Mouse (Mus musculus): ENCODE measurements at regions not wholly inside any gene's neighbourhood (a gene's known extent, or its start where the extent isn't known, plus 50 kb on each side); places are given as distances from the start of the nearest gene placed in this dataset.

DNA sequence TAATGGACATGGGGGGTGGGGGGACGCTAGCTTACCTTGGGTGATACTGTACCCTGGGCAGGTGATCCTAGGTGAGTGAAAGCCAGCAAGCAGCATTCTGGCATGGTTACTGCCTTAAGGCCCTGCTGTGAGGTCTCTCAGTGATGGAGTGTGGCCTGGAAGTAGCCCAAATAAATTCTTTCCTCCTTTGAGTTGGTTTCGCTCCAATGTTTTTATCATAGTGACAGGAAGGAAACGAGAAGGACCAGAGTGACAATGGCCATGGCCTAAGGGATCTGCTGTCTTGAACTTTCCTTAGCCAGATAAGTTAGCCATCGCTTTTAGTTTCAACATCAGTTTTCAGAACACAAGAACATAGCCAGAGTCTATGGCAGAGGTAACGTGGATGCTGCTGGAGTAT is 282.7 kb downstream of the Cxcl12 start:
- in situ Hi-C loops (cut with MboI; ENCODE audit: low pct_unique_long_range_greater_than_20kb in 1 of 2, low sequenced_read_pairs in 2 of 2, unreplicated experiment in 1 of 2) = no loop called here

DNA sequence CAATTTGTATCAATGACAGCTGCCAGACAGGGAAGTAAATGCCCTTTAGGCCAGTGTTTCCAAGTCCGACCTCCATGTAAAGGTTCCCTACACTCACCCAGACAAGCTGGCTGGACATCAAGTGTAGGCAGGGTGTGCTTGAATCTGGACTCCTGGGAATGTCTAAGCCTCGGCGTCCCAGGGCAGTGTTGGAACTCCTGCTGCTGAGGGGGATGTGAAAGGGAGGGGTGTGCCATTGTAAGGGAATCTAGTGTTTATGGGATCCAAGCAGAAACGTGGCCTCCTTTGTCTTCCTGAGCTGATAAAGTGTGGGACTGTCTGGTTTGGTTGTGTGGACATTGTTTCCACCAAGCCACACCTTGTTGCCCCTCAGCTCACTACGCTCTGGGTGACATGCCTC is 291.9 kb downstream of the Cxcl12 start:
- in situ Hi-C loops (cut with MboI; ENCODE audit: low pct_unique_long_range_greater_than_20kb in 1 of 2, low sequenced_read_pairs in 2 of 2, unreplicated experiment in 1 of 2) = no loop called here

DNA sequence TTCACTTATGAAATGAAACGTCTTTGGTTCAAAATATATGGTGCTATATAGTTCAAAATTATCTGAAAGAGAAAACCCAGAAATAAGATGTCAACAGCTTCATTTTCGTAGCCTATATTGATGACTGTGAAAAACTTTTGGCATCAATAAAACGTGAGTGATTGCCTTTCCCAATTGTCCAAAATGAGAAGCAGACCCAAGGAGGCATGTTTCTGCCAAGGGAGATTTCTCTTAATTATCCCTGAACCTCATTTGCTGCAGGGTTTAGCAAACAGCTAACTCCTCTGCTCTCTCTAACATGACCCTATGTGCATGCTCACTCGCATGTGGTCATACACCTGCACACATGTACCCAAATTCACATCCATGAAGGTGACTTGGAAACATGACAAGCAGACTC is 296.8 kb downstream of the Cxcl12 start:
- in situ Hi-C loops (cut with MboI; ENCODE audit: low pct_unique_long_range_greater_than_20kb in 1 of 2, low sequenced_read_pairs in 2 of 2, unreplicated experiment in 1 of 2) = no loop called here

DNA sequence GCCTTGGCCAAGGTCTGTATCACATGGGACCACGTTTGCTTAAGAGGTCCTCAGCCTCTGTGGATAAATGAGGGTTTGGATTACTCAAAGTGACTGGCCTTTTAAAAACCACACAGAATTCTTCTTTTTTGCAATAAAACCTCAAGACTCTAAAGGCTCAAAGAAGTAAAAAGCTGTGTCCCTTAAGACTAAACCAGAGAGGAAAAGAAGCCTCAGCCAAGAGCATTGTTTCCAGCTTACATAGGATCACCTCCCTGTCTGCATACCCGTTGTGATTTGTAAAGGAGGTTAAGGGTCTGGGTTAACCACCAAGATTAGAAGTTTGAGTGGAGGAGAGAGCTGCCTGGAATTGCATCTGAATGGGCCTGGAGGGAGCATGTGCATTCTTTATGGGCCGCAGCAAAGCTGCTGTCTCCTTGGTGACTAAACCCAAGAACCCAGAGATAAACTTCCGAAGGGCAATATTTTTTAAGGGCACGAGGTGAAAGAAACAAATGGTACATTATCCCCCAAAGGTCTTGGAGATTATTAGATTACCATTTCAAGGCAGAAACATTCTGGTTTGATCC is 297.4 kb downstream of the Cxcl12 start:
- in situ Hi-C loops (cut with MboI; ENCODE audit: low pct_unique_long_range_greater_than_20kb in 1 of 2, low sequenced_read_pairs in 2 of 2, unreplicated experiment in 1 of 2) = no loop called here

DNA sequence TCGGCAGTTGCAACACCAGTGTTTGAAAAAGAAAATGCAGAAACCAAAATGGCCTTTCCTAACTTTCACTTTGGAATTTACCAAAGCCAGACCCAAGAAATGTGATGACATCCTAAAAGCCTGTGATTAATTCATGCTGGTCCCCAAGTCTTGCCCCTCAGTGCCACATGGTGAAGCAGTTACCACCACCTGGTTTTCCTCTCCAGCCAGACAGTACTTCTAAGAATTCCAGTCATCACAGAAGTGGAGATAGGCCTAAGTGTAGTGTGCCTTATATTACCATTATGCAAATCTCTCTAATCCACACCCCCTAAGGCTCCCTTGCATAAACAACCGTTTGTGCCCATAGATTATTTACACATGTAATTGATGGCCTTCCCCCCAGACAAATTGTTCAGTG is 311.0 kb downstream of the Cxcl12 start:
- in situ Hi-C loops (cut with MboI; ENCODE audit: low pct_unique_long_range_greater_than_20kb in 1 of 2, low sequenced_read_pairs in 2 of 2, unreplicated experiment in 1 of 2) = no loop called here

DNA sequence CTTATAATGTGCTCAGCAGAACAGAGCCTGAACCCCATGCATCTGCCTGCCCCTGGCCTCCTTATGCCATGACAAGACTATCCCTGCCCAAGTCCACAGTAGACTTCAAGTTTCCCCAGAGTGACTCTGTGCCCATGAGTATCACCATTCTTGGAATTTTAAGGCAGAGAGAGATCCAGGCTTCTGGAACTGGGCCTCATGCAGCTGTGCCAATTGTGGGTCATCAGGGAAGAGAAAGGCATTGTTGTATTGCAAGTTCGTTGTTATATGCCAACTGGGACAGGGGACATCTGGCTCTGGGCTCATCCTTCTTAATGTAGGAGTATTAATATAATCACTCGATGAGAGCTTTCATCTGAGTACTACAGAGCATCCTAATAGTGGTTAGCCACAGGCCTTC is 312.1 kb downstream of the Cxcl12 start:
- in situ Hi-C loops (cut with MboI; ENCODE audit: low pct_unique_long_range_greater_than_20kb in 1 of 2, low sequenced_read_pairs in 2 of 2, unreplicated experiment in 1 of 2) = no loop called here

DNA sequence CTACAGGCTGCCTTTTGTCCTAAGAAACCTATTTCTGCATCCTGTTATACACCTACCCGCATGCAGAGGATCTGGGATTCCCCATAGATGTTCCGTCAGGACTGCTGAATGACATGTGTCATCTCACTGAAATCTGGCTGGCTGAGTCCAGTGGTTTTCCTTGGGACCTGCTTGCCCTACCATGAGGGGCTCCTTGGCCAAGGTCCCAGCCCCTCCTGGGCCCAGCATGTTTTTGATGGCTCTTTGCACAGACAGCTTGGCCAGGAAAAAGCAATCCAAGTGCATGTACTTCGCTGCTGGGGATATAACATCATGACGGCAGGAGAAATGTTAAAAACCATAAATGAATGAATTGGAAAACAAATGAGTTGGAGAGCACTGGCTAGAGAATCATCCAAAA is 320.8 kb downstream of the Cxcl12 start:
- in situ Hi-C loops (cut with MboI; ENCODE audit: low pct_unique_long_range_greater_than_20kb in 1 of 2, low sequenced_read_pairs in 2 of 2, unreplicated experiment in 1 of 2) = no loop called here

DNA sequence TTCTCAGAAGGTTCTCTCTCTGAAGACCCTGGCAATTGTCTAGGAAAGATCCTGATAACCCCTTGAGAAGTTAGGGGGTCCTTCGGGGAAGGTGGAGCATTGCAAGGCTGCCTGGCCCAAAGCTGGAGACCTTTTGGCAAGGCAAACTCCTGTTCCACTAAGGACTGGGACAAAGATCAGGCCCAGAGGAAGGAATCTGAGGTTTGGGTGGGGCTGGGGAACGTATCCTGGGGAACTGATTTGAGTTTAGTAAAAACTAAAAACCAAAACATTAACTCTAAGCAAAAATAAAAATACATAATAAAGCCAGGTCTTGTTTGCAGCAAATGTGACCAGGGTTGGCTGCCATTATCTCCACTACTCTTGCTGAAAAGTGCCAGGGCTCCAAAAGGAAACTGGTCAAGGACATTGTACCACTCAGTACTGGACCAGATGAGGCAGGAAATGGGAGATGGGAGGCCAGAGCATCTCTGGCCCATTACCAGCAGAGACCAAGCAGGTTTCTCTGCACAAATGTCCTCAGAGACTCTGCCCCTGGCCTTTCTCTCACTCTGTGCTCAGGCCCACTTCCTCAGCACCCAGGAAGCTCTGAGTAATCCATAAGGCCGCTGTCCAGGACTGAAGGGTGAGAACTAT is 321.5 kb downstream of the Cxcl12 start:
- in situ Hi-C loops (cut with MboI; ENCODE audit: low pct_unique_long_range_greater_than_20kb in 1 of 2, low sequenced_read_pairs in 2 of 2, unreplicated experiment in 1 of 2) = no loop called here

DNA sequence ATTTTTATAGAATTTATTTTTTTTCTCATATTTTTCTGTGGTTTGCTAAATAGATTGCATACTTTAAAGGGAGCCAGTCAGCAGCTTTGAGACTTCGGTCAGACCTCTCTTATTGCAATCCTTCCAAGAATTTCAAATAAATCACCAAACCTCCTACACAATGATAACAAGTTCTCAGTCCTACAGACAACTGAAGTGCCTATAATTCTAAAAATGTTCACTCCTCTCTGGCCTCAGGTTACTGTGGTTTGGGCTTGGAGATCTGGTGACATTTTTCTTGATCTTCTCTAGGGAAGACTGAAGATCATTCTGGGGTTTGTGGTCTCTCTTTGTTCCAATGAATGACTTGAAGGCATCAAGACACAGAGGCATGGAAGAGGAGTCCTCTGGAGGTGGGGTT is 326.6 kb downstream of the Cxcl12 start:
- in situ Hi-C loops (cut with MboI; ENCODE audit: low pct_unique_long_range_greater_than_20kb in 1 of 2, low sequenced_read_pairs in 2 of 2, unreplicated experiment in 1 of 2) = no loop called here

DNA sequence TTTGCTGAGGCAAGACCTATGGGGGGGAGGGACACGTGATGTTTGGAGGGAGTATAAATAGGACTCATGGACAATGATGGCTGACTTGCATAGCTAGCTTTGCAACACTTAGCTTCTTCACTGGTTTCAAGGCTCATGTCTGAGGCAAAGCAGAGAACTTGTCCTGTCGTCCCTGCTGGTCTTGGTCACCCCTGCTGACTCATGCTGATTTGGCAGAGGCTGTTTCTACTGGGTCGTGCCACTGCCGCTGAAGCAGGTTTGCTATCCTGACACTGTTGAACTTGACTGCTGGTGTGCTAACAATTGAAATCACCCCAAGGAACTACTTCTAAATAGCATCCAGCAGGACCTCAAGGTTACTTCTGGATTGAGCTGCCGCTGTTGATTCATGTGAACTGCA is 329.0 kb downstream of the Cxcl12 start:
- in situ Hi-C loops (cut with MboI; ENCODE audit: low pct_unique_long_range_greater_than_20kb in 1 of 2, low sequenced_read_pairs in 2 of 2, unreplicated experiment in 1 of 2) = no loop called here

DNA sequence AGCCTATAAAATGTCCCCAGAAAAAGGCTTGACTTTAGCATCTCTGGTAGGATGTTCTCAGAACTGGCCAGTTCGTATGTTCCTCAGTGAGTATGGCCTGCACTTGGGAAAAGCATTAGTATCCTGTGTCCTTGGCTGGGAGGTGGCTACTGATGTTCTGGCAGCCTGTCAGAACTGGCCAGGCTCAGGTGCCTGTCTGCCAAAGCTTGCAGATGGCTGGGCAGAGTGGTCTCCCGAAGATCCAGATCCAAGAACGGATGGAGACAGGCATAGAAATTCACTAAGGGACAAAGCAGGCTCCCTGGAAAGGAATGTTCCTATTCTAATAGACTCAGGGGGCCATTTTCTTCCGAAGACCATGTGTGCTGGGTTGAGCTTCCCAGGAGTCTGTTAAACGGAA is 329.6 kb downstream of the Cxcl12 start:
- in situ Hi-C loops (cut with MboI; ENCODE audit: low pct_unique_long_range_greater_than_20kb in 1 of 2, low sequenced_read_pairs in 2 of 2, unreplicated experiment in 1 of 2) = no loop called here

DNA sequence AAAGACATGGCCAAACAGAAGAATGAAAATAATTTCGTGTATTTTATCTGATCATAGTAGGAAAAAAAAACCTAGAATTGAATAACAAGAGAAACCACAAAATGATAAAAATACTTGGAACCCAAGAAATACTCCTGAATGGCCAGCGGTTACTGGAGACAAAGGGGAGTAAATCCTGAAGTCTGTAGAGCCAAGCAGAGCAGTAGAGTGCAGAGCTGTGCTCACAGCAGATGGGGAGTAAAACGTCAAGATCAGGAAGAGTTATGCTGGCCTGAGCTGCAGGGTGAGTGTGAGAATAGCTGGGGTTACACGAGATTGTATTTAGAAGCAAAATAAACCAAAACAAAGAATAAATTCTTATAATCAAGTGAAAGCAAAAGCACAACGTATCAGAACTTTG is 334.0 kb downstream of the Cxcl12 start:
- in situ Hi-C loops (cut with MboI; ENCODE audit: low pct_unique_long_range_greater_than_20kb in 1 of 2, low sequenced_read_pairs in 2 of 2, unreplicated experiment in 1 of 2) = no loop called here

DNA sequence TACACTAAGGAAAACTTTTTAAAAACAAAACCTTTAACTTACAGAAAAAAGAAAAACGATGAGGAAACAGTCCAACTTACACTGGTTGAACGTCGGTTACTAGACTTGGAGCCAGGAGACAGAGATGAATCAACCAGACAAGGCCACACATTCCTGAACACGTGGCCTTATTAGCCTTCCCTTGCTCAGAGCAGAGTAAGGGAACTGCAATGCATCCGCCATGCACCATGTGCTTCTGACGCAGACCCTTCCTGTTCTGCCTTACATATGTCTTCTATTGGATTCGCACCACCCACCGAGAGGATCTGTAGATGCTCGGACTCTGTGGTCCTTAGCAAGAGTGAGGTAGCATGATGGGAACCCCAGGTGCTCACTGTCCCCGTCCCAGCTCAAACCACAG is 336.2 kb upstream of the Zfp637 start:
- in situ Hi-C loops (cut with MboI; ENCODE audit: low pct_unique_long_range_greater_than_20kb in 1 of 2, low sequenced_read_pairs in 2 of 2, unreplicated experiment in 1 of 2) = no loop called here

DNA sequence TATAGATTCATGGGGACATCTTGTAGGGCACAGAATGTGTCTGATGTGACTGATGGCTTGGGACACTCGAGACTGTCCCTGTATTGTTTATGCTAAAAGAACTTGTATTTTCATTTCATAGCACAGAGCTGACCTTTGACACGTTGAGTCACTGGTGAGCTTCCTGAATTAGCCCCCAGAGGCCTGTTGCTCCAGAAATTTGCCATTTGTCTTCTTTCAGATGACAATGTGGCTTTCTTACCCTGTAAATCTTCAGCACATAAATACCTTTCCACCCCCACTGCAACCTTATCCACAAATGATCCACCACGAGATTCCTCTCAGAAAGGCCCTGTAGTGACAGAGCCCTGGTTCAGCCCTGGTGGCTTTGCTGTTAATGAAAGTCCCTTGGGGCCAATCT is 335.5 kb upstream of the Zfp637 start:
- in situ Hi-C loops (cut with MboI; ENCODE audit: low pct_unique_long_range_greater_than_20kb in 1 of 2, low sequenced_read_pairs in 2 of 2, unreplicated experiment in 1 of 2) = no loop called here

DNA sequence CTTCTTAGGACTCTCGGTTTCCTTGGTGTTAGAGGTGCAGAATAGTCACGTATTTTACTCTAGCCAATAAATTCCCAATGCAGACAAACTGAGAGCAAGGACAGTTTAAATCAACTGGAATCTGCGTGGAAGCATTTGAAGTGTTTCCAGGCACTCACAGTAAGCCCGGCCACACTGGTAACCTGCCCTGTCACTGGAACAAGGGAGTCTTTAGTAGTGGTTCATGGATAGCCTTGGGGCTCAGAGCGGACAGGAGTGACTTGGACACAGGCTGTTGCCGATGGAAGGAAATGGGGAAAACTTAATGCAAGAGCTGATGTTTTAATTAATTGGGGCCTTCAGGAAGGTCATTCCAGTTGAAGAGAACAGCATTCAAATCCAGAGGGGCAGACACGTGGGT is 334.4 kb upstream of the Zfp637 start:
- in situ Hi-C loops (cut with MboI; ENCODE audit: low pct_unique_long_range_greater_than_20kb in 1 of 2, low sequenced_read_pairs in 2 of 2, unreplicated experiment in 1 of 2) = no loop called here

DNA sequence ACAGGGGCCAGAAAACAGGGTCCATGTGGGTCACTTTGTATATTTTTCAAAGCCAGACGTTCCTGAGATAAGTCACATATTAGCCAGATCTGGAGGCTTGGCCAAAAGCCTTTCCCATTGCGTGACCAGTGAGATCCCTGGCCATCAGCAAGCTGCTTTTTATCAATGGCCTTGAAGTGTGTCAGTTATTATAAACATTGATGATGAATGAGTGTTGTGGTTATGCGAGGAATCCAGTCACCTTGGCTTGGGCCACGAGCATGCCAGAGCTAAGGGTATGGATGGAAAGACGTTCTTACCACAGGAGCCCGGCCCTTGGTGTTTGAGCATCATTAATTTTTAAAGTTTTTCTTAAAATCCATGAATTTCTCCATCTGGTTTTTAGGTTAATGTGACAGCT is 332.1 kb upstream of the Zfp637 start:
- in situ Hi-C loops (cut with MboI; ENCODE audit: low pct_unique_long_range_greater_than_20kb in 1 of 2, low sequenced_read_pairs in 2 of 2, unreplicated experiment in 1 of 2) = no loop called here

DNA sequence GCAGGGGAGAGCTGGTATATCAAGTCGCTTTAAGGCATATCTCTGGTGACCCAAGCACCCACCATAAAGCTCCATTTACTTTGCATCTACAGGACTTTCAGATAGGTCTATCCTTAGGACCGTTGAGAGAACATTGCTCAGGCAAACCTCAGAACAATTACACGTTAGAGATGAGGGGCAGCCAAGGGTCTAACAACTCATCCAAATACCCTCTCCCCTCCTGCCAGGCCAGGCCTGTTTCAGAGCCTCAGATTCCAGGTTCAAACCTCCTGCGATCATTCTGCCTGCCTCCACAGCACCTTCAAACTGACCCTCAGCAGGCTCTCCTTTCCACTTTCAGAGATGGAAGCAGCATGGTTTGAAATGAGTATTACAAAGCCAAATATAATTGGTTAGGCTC is 331.0 kb upstream of the Zfp637 start:
- in situ Hi-C loops (cut with MboI; ENCODE audit: low pct_unique_long_range_greater_than_20kb in 1 of 2, low sequenced_read_pairs in 2 of 2, unreplicated experiment in 1 of 2) = no loop called here

DNA sequence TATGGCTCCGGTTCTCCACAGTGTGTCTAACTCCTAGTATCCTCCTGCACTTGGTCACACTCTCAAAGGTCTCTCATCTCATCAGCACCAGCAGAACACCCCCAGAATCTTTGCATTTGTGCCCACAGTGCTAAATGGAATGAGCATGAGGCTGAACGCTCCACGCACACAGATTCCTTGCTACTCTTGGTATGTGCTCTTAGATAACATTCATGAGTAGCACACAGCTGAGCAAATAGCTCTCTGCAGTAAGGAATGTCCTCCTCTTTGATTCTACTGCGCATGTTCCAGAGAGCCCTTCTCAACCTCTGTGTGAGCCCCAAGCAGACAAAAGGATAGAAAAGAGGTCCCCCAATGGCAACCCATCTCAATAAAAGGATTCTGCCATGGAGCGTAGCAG is 326.1 kb upstream of the Zfp637 start:
- in situ Hi-C loops (cut with MboI; ENCODE audit: low pct_unique_long_range_greater_than_20kb in 1 of 2, low sequenced_read_pairs in 2 of 2, unreplicated experiment in 1 of 2) = no loop called here

DNA sequence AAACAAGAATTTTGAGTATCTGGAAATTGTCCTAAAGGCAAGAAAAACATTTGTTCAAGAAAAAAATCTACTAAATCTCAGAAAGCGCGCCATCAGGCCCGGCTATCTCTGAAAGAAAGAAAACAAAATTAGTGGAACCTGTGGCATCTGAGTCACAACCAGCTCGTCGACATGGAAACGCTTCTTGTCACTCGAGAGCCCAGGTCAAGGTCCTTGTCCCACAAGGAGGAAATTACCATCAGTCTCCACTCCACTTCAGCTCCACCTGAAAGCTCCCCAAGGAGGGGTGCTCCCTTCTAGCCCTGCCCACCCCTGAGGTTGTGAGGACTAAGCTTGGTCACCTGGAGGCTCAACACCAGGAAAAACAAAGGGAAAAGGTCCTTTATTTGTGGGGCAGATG is 324.1 kb upstream of the Zfp637 start:
- in situ Hi-C loops (cut with MboI; ENCODE audit: low pct_unique_long_range_greater_than_20kb in 1 of 2, low sequenced_read_pairs in 2 of 2, unreplicated experiment in 1 of 2) = no loop called here

DNA sequence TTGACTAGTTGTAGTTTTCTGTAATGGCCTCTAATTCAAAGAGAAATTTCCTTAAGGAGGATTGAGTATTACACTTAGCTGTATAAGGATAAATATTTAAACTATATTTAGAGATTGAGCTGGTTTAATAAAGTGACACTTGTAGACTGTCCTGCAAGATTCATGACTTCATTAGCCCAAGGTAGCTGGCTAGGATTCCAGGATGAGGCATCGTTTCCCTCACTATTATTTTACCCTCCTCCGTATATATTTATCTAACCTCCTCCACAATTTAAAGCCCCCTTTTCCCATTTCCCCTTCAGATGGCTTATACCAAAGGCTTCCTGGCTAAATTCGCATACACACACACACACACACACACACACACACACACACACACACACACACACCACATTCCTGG is 322.0 kb upstream of the Zfp637 start:
- in situ Hi-C loops (cut with MboI; ENCODE audit: low pct_unique_long_range_greater_than_20kb in 1 of 2, low sequenced_read_pairs in 2 of 2, unreplicated experiment in 1 of 2) = no loop called here

DNA sequence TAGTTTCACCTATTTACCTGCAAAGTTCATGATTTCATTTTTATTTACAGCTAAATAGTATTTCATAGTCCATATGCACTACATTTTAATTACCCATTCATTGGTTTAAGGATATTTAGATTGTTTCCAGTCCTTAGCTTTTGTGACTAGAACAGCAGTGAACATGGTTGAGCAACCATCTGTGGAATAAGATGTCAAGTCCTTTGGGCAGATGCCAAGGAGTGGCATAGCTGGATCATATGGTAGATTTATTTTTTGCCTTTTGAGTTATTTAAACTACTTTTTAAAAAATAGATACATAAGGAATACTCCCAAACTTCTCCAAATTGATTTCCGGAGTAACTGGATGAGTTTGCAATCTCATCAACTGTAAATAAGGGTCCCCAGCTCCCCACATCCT is 321.5 kb upstream of the Zfp637 start:
- in situ Hi-C loops (cut with MboI; ENCODE audit: low pct_unique_long_range_greater_than_20kb in 1 of 2, low sequenced_read_pairs in 2 of 2, unreplicated experiment in 1 of 2) = no loop called here
